Mouse (Mus musculus): ENCODE data around the gene Slc25a25.
A peak's percentile ranks its signal among the peaks of the same experiment; 100 is the strongest.

Gene Slc25a25

GRCm38 (mm10) chr2:32459657-32460056 lies 8.4 kb upstream of the Slc25a25 start:
- DNase-seq (ENCODE audit: low read depth, low spot score): no peak

- DNase-seq (ENCODE audit: low read depth, low spot score): no peak
Observed at GRCm38 (mm10) chr2:32458300-32458699, 7.1 kb upstream of the Slc25a25 start.

- no peak for DNase-seq (ENCODE audit: low read depth, low spot score)
Observed at GRCm38 (mm10) chr2:32455101-32455500, 3.9 kb upstream of the Slc25a25 start.

GRCm38 (mm10) chr2:32454633-32455032 lies 3.4 kb upstream of the Slc25a25 start:
- DNase-seq (ENCODE audit: low read depth, low spot score): no peak

- no peak for DNase-seq (ENCODE audit: low read depth, low spot score)
Observed at GRCm38 (mm10) chr2:32453641-32454303, 2.5 kb upstream of the Slc25a25 start.

- DNase-seq (ENCODE audit: low read depth, low spot score): no peak
Observed at GRCm38 (mm10) chr2:32452441-32452971, 1.3 kb upstream of the Slc25a25 start.

- DNase-seq (ENCODE audit: low read depth, low spot score): peak; percentile 96
Observed at GRCm38 (mm10) chr2:32451870-32452372, 676 bp upstream of the Slc25a25 start.

GRCm38 (mm10) chr2:32449761-32450754 lies 1.2 kb downstream of the Slc25a25 start, which contains the start of gene Naif1:
Gene Naif1, plus strand, starts transcription at chr2:32450457.
- DNase-seq (ENCODE audit: low read depth, low spot score): no peak

- no peak for DNase-seq (ENCODE audit: low read depth, low spot score)
Observed at GRCm38 (mm10) chr2:32448480-32448879, 2.8 kb downstream of the Slc25a25 start.

- DNase-seq (ENCODE audit: low read depth, low spot score): no peak
Observed at GRCm38 (mm10) chr2:32447264-32447936, 3.8 kb downstream of the Slc25a25 start.

- no peak for DNase-seq (ENCODE audit: low read depth, low spot score)
Observed at GRCm38 (mm10) chr2:32445535-32445934, 5.7 kb downstream of the Slc25a25 start.

GRCm38 (mm10) chr2:32441550-32441949 lies 9.7 kb downstream of the Slc25a25 start:
- no peak for DNase-seq (ENCODE audit: low read depth, low spot score)

GRCm38 (mm10) chr2:32440632-32441031 lies 10.6 kb downstream of the Slc25a25 start:
- DNase-seq (ENCODE audit: low read depth, low spot score): no peak

- no peak for DNase-seq (ENCODE audit: low read depth, low spot score)
Observed at GRCm38 (mm10) chr2:32440164-32440563, 11.1 kb downstream of the Slc25a25 start.

- no peak for DNase-seq (ENCODE audit: low read depth, low spot score)
Observed at GRCm38 (mm10) chr2:32439177-32439576, 12.1 kb downstream of the Slc25a25 start.

- DNase-seq (ENCODE audit: low read depth, low spot score): no peak
Observed at GRCm38 (mm10) chr2:32438733-32439132, 12.5 kb downstream of the Slc25a25 start.

- DNase-seq (ENCODE audit: low read depth, low spot score): no peak
Observed at GRCm38 (mm10) chr2:32437612-32438166, 13.6 kb downstream of the Slc25a25 start.

GRCm38 (mm10) chr2:32436686-32437372 lies 14.4 kb downstream of the Slc25a25 start:
- no peak for DNase-seq (ENCODE audit: low read depth, low spot score)

- peak; percentile 77 for DNase-seq (ENCODE audit: low read depth, low spot score)
Observed at GRCm38 (mm10) chr2:32430701-32431676, 20.3 kb downstream of the Slc25a25 start.
